Mouse (Mus musculus) stomach, embryonic 16.5 days (tissue): ENCODE results near the gene Tpt1. TPM values are rescaled to one million over a fixed set of nuclear protein-coding genes. Genes with fewer than 3 reads are reported as not detected.
"Not testable (repeated sequence)": the region's sequence is repeated elsewhere in the genome, so short reads cannot be mapped to it uniquely, and the experiment has no call there.

Experiments used
- ATAC-seq: fragments of 200-750 bp; cut with Nextera tagmentation; 2 replicates; pipeline ENCODE4 v1.8.0; 2017; ENCODE audit warnings: moderate number of reproducible peaks, moderate TSS enrichment; ENCODE audit not compliant: insufficient read depth, low FRiP score
- H3K27ac ChIP-seq: fragments of 300-500 bp; sonication (generic); 2 replicates; pipeline ENCODE4 v1.5.1; 2014; ENCODE audit warnings: low read length
- H3K27me3 ChIP-seq: fragments of 300-500 bp; sonication (generic); 2 replicates; pipeline ENCODE4 v1.6.1; 2014; ENCODE audit warnings: low read length, control low read depth, mixed read lengths; ENCODE audit not compliant: control insufficient read depth, insufficient read depth
- H3K36me3 ChIP-seq: fragments of 300-500 bp; sonication (generic); 2 replicates; pipeline ENCODE4 v1.6.1; 2014; ENCODE audit warnings: low read length; ENCODE audit not compliant: control insufficient read depth, insufficient read depth
- H3K4me1 ChIP-seq: fragments of 300-500 bp; sonication (generic); 2 replicates; pipeline ENCODE4 v1.6.1; 2014; ENCODE audit warnings: low read length, control low read depth, mixed read lengths; ENCODE audit not compliant: control insufficient read depth, insufficient read depth
- H3K4me2 ChIP-seq: fragments of 300-500 bp; sonication (generic); 2 replicates; pipeline ENCODE4 v1.6.1; 2014; ENCODE audit warnings: low read depth, low read length, mixed read lengths
- H3K4me3 ChIP-seq: fragments of 300-500 bp; sonication (generic); replicated peaks from 2 replicates; pipeline ENCODE4 v1.5.1; 2014; ENCODE audit warnings: mild to moderate bottlenecking, low read length
- H3K9ac ChIP-seq: fragments of 300-500 bp; sonication (generic); 2 replicates; pipeline ENCODE4 v1.6.1; 2014; ENCODE audit warnings: low read length
- H3K9me3 ChIP-seq: fragments of 300-500 bp; sonication (generic); replicated peaks from 2 replicates; pipeline ENCODE4 v1.6.1; 2016; ENCODE audit warnings: low read length, control low read depth; ENCODE audit not compliant: control insufficient read depth
- WGBS: fragments of 180-500 bp; shearing (Covaris S2); extraction: QIAGEN DNeasy Blood & Tissue Kit; methylation state at CpG from one replicate; pipeline ENCODE4 v1.1.7; 2014; 5-methylcytosine and 5-hydroxymethylcytosine counted together
- polyA plus RNA-seq: library from polyadenylated mRNA; unstranded; fragments of >200 nt; fragmentation: Nextera tagmentation; extraction: Ambion mirVana; gene quantifications from 2 replicates; pipeline ENCODE4 v1.2.1, GENCODE M21; 2015

The Tpt1 gene
- polyA plus RNA-seq, 1 experiment from 2014 or later, result 1,006 TPM

- Histone ChIP-seq H3K36me3 (no peaks in the 10 kb centered on the region), H3K9ac (no peak overlapping the region), H3K4me2 (no peak overlapping the region), H3K27ac (peak overlapping the region; percentile 48; the same call in 1 of the 2 replicates), H3K4me3 (no peak overlapping the region), H3K4me1 (peaks cover 22% of the 10 kb centered on the region; the same call in 1 of the 2 replicates), H3K27me3 (no peaks in the 10 kb centered on the region), H3K9me3 (no peaks in the 10 kb centered on the region)
- WGBS, result 80% methylated on average over 3 of the region's 3 CpGs
- ATAC-seq, result no peak
Observed at GRCm38 (mm10) chr14:75836579-75836978, 8.3 kb upstream of the Tpt1 start.

GRCm38 (mm10) chr14:75837048-75837916, 7.6 kb upstream of the Tpt1 start:
- WGBS, result 46% methylated on average over 10 of the region's 10 CpGs
- Histone ChIP-seq H3K4me1 (peaks cover 22% of the 10 kb centered on the region; the same call in 1 of the 2 replicates), H3K9me3 (no peaks in the 10 kb centered on the region), H3K4me2 (peak overlapping the region; percentile 19; the same call in 1 of the 2 replicates), H3K27ac (peak overlapping the region; percentile 48), H3K36me3 (no peaks in the 10 kb centered on the region), H3K9ac (no peak overlapping the region), H3K4me3 (no peak overlapping the region), H3K27me3 (no peaks in the 10 kb centered on the region)
- no peak for ATAC-seq

- not testable (repeated sequence) for H3K9ac ChIP-seq, H3K4me2 ChIP-seq, H3K4me1 ChIP-seq, H3K27ac ChIP-seq, H3K9me3 ChIP-seq, H3K36me3 ChIP-seq, H3K27me3 ChIP-seq, H3K4me3 ChIP-seq, ATAC-seq
- WGBS, result 47% methylated on average over 1 of the region's 2 CpGs
Observed at GRCm38 (mm10) chr14:75841758-75842157, 3.1 kb upstream of the Tpt1 start.

- WGBS, result 3% methylated on average over 14 of the region's 14 CpGs
- Histone ChIP-seq H3K9me3 (no peaks in the 10 kb centered on the region), H3K4me1 (peaks cover 8% of the 10 kb centered on the region; the same call in 1 of the 2 replicates), H3K4me3 (peak overlapping the region; percentile 88), H3K4me2 (peak overlapping the region; percentile 88), H3K27ac (peak overlapping the region; percentile 98), H3K9ac (peak overlapping the region; percentile 99), H3K27me3 (no peaks in the 10 kb centered on the region), H3K36me3 (peaks cover 22% of the 10 kb centered on the region)
- no peak for ATAC-seq
Observed at GRCm38 (mm10) chr14:75844111-75844695, 690 bp upstream of the Tpt1 start.

- Histone ChIP-seq H3K36me3 (peaks cover 29% of the 10 kb centered on the region), H3K9me3 (no peaks in the 10 kb centered on the region), H3K27ac (peak overlapping the region; percentile 98), H3K4me1 (peaks cover 8% of the 10 kb centered on the region; the same call in 1 of the 2 replicates), H3K27me3 (no peaks in the 10 kb centered on the region), H3K4me3 (peak overlapping the region; percentile 88), H3K4me2 (peak overlapping the region; percentile 75), H3K9ac (peak overlapping the region; percentile 99)
- WGBS, result under 1% methylated on average over 40 of the region's 40 CpGs
- peak; percentile 57 for ATAC-seq
Observed at GRCm38 (mm10) chr14:75845698-75846115, 814 bp downstream of the Tpt1 start.

GRCm38 (mm10) chr14:75847669-75848068, 2.8 kb downstream of the Tpt1 start:
- Histone ChIP-seq H3K4me1 (peaks cover 8% of the 10 kb centered on the region; the same call in 1 of the 2 replicates), H3K9ac (no peak overlapping the region), H3K9me3 (no peaks in the 10 kb centered on the region), H3K36me3 (peaks cover 34% of the 10 kb centered on the region), H3K4me3 (no peak overlapping the region), H3K4me2 (no peak overlapping the region), H3K27me3 (no peaks in the 10 kb centered on the region), H3K27ac (no peak overlapping the region)
- ATAC-seq, result no peak
- 71% methylated on average over 4 of the region's 4 CpGs for WGBS

GRCm38 (mm10) chr14:75848482-75848881, 3.6 kb downstream of the Tpt1 start:
- Histone ChIP-seq H3K9me3 (no peaks in the 10 kb centered on the region), H3K36me3 (peaks cover 35% of the 10 kb centered on the region)

GRCm38 (mm10) chr14:75849236-75849635, 4.3 kb downstream of the Tpt1 start:
- no peak overlapping the region for H3K4me3 ChIP-seq
- no peak overlapping the region for H3K4me2 ChIP-seq
- 75% methylated on average over 5 of the region's 5 CpGs for WGBS
- H3K27me3 ChIP-seq, result no peaks in the 10 kb centered on the region
- H3K9me3 ChIP-seq, result no peaks in the 10 kb centered on the region
- H3K4me1 ChIP-seq, result peaks cover 8% of the 10 kb centered on the region; the same call in 1 of the 2 replicates
- no peak overlapping the region for H3K9ac ChIP-seq
- peaks cover 36% of the 10 kb centered on the region for H3K36me3 ChIP-seq
- no peak for ATAC-seq
- H3K27ac ChIP-seq, result no peak overlapping the region

More at GRCm38 (mm10) chr14:75848482-75848881, 3.6 kb downstream of the Tpt1 start:
- Histone ChIP-seq H3K4me1 (peaks cover 8% of the 10 kb centered on the region; the same call in 1 of the 2 replicates), H3K4me3 (no peak overlapping the region), H3K27me3 (no peaks in the 10 kb centered on the region), H3K4me2 (no peak overlapping the region), H3K27ac (no peak overlapping the region), H3K9ac (no peak overlapping the region)
- no peak for ATAC-seq
- 92% methylated on average over 5 of the region's 5 CpGs for WGBS
